Mouse (Mus musculus) neural tube, embryonic 10.5 days (tissue): ENCODE results near the gene Pacs1.
"Not testable (repeated sequence)": the region's sequence is repeated elsewhere in the genome, so short reads cannot be mapped to it uniquely, and the experiment has no call there.

Source experiments
- DNase-seq: peaks from one replicate; pipeline ENCODE4 v3.0.0-alpha.2; 2017; ENCODE audit warnings: low spot score; ENCODE audit errors: extremely low spot score

The Pacs1 gene

GRCm38 (mm10) chr19:5268875-5269274, 4.0 kb downstream of the Pacs1 start:
- DNase-seq: no peak

- no peak for DNase-seq
These were observed 4.9 kb downstream of the Pacs1 start for GRCm38 (mm10) chr19:5268017-5268416.

- DNase-seq: no peak
These were observed 5.9 kb downstream of the Pacs1 start for GRCm38 (mm10) chr19:5267015-5267414.

- DNase-seq: no peak
These were observed 15.8 kb downstream of the Pacs1 start for GRCm38 (mm10) chr19:5257140-5257539.

GRCm38 (mm10) chr19:5236981-5237380, 35.9 kb downstream of the Pacs1 start:
- not testable (repeated sequence) for DNase-seq

GRCm38 (mm10) chr19:5232696-5233095, 40.2 kb downstream of the Pacs1 start:
- no peak for DNase-seq

- DNase-seq: no peak
These were observed 42.8 kb downstream of the Pacs1 start for GRCm38 (mm10) chr19:5230110-5230509.

- DNase-seq: no peak
These were observed 48.3 kb downstream of the Pacs1 start for GRCm38 (mm10) chr19:5224624-5225023.

- DNase-seq: no peak
These were observed 48.8 kb downstream of the Pacs1 start for GRCm38 (mm10) chr19:5224077-5224476.

GRCm38 (mm10) chr19:5221926-5222325, 51.0 kb downstream of the Pacs1 start:
- no peak for DNase-seq

GRCm38 (mm10) chr19:5221219-5221723, 51.6 kb downstream of the Pacs1 start:
- not testable (repeated sequence) for DNase-seq

- no peak for DNase-seq
These were observed 52.5 kb downstream of the Pacs1 start for GRCm38 (mm10) chr19:5220389-5220788.

- DNase-seq: no peak
These were observed 71.2 kb downstream of the Pacs1 start for GRCm38 (mm10) chr19:5201691-5202090.

GRCm38 (mm10) chr19:5200617-5201016, 72.3 kb downstream of the Pacs1 start:
- DNase-seq: not testable (repeated sequence)

- DNase-seq: no peak
These were observed 74.4 kb downstream of the Pacs1 start for GRCm38 (mm10) chr19:5198553-5198952.

GRCm38 (mm10) chr19:5195417-5196035, 77.4 kb downstream of the Pacs1 start:
- DNase-seq: no peak

- no peak for DNase-seq
These were observed 80.5 kb downstream of the Pacs1 start for GRCm38 (mm10) chr19:5192397-5192796.

- no peak for DNase-seq
These were observed 85.5 kb downstream of the Pacs1 start for GRCm38 (mm10) chr19:5187439-5187838.

- no peak for DNase-seq
These were observed 91.0 kb downstream of the Pacs1 start for GRCm38 (mm10) chr19:5181926-5182325.

GRCm38 (mm10) chr19:5178631-5179030, 94.3 kb downstream of the Pacs1 start:
- DNase-seq: no peak

GRCm38 (mm10) chr19:5170430-5170829, 102.5 kb downstream of the Pacs1 start:
- DNase-seq: no peak

- no peak for DNase-seq
These were observed 105.4 kb downstream of the Pacs1 start for GRCm38 (mm10) chr19:5167477-5167876.

- DNase-seq: no peak
These were observed 108.5 kb downstream of the Pacs1 start for GRCm38 (mm10) chr19:5164380-5164779.
